Mouse (Mus musculus) left cerebral cortex, adult 2 months (tissue): ENCODE measurements around the gene Zfp691. TPM values are rescaled to one million over a fixed set of nuclear protein-coding genes. Genes with fewer than 3 reads are reported as not detected.

Experiments
- DNase-seq, 2 experiments: peaks; one replicate each; pipeline ENCODE4 v3.0.0; 2021 to 2022; ENCODE audit warnings: low spot score in 2 of 2, mixed read lengths in 1 of 2; ENCODE audit errors: extremely low spot score in 1 of 2
- H3K27ac ChIP-seq: fragments of 200-600 bp; 2 replicates; pipeline ENCODE4 v1.8.1; 2022
- H3K4me3 ChIP-seq: fragments of 200-600 bp; 2 replicates; pipeline ENCODE4 v1.8.1; 2022
- CTCF ChIP-seq: fragments of 200-600 bp; IDR thresholded peaks from 2 replicates; pipeline ENCODE4 v1.8.1; 2022; ENCODE audit warnings: antibody characterized with exemption, mild to moderate bottlenecking, moderate library complexity
- intact Hi-C: fragments of 180-260 bp; cut with DNase I; formaldehyde crosslinking; loops from one replicate; pipeline ENCODE4 v1.15.1; 2025
- long read RNA-seq, 2 experiments: library from polyadenylated mRNA; stranded (forward); transcript quantifications; one replicate each; pipeline ENCODE4 v2.0.0; 2021; ENCODE audit warnings: borderline mapping rate in 2 of 2
- total RNA-seq, 2 experiments: library from RNA; stranded (reverse); gene quantifications; 2 replicates each; pipeline ENCODE4 v1.2.3; 2021

The Zfp691 gene
- total RNA-seq: 1 to 10 TPM; 7.5 to 7.8 TPM
- long read RNA-seq, experiment 1, partial matches to known transcripts: 0 of 3 reads
- long read RNA-seq, experiment 1, other reads (novel, unspliced or antisense): 1 of 3 reads
- long read RNA-seq, experiment 2, partial matches to known transcripts: 0 of 3 reads
- long read RNA-seq, experiment 2, other reads (novel, unspliced or antisense): 1 of 3 reads

DNA sequence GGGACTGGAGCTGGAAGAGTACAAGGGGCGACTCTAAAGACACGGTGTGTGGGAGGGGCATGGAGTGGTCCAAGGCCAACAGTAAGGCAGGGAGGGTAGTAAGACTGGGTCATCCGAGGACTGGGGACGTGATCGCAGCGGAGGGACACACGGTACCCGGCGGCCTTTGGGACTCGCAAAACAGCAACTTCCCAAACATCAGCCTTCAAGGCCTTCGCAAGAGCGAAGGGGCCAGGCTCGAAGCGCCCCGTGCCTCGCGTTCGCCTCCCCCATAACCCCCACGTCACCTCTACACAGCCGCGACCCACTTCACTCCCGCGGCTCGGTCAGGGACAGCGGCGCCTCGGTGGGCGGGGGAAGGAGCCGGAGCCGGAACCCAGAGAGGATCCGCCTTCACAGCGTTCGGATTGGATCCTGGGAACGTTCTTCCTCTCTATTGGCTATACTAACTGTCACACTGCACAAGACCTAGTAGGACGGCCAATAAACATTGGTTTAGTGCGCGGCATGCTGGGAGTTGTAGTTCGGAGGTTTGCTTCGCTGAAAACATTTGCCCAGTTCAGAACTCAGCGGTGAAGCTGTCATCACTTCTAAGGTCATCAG lies at the start of gene Zfp691:
Zfp691 (minus strand) TSS at position 345 of the 603 bp plus-strand sequence.
- peak; percentile 92 to 94 for DNase-seq
- TF ChIP-seq CTCF: no peak
- H3K4me3 ChIP-seq: peak within 1 kb of the TSS; percentile 86
- intact Hi-C loops: loop anchor here (1.0 to 10.0 kb wide), 2 partner anchors 30 to 549 kb away; partner anchors contain the start of genes Cfap57 and Ebna1bp2
- peak within 1 kb of the TSS; percentile 84 for H3K27ac ChIP-seq

DNA sequence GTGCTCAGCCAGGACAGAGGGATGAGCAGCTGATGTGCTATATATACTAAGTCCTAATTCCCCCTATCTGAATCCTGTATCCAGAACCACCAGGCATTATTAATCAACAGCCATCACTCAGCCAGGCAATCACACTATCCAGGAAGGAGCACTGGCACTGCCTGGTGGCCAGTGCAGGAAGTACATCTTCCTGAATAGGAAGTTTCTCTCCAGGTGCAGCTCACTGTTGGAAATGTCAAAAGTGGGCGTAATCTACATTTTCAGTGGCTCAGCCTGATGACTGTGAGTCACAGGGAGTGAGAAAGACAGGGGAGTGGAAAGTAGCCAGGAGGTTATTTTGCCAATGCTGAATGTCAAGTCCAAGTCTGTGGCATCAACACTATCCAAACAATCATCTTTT lies 49.7 kb upstream of the Zfp691 start:
- intact Hi-C loops: no loop called here
- no peak overlapping the region for H3K4me3 ChIP-seq
- H3K27ac ChIP-seq: no peak overlapping the region
- DNase-seq: peak in 1 of 2 experiments; percentile 40
- peak; percentile 67 for TF ChIP-seq CTCF

DNA sequence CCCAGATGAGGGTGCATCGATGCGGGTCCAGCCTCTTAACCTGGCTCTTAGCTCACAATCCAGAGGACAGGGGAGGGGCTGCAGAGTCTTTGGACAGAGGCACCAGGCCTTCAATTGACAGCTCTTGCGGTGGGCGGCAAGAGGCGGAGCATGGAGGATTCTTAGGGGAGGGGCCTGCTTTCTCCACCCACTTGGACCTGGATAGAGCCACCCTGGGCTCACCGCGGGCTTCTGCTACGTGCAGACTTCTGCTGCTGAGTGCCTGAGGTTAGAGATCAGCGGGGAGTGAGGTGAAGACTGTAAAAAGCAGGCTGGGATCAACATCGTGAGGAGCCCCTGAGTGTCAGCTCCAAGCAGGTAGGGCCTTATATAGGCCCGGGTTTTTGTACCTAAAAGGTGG lies 44.2 kb upstream of the Zfp691 start, which contains the start of gene Tmem269:
Tmem269 (minus strand) TSS at position 49 of the 400 bp plus-strand sequence.
- H3K4me3 ChIP-seq: no peak within 1 kb of the TSS
- no peak for DNase-seq
- intact Hi-C loops: no loop called here
- no peak for TF ChIP-seq CTCF
- no peak within 1 kb of the TSS for H3K27ac ChIP-seq

DNA sequence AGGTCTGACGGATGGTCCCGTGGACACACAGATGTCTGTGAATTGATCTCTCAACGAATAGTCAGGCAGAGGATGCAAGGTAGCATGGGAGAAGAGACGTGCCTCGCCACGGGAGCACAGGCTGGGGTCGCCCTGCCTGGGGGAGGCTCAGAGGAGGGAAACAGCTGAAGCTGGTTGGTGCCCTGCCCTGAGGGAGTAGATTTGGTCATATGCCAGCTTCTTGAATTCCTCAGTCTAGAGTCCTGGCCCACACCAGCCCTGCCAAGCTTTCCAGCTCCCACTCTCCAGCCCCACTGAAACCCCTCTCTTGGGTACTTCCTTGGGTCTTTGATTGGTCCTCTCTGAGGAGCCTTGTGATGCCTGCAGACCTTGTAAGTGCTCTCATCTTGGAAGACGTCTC lies 42.7 kb upstream of the Zfp691 start:
- no peak for DNase-seq
- no peak overlapping the region for H3K27ac ChIP-seq
- H3K4me3 ChIP-seq: no peak overlapping the region
- intact Hi-C loops: no loop called here
- no peak for TF ChIP-seq CTCF

DNA sequence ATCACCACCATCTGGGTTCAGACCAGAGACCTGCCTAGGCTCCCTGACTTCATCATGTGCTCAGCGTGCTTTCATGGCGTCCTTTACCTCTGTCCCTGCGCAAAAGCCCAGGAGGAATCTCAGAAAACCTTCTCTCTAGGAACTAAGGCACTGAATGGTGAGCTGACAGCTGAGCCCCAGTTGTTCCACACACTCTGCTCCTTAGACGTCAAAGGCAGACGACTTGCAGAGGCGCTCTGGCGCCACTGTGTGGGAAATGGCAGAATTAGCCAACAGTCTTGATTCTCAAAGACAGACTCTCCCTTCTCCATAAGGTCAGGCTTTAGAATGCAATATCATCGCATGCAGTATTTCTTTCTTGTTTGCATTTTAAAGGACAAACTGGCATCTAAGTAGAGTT lies 30.7 kb upstream of the Zfp691 start:
- no peak overlapping the region for H3K27ac ChIP-seq
- intact Hi-C loops: loop anchor here (1.0 kb wide), 2 partner anchors 30 to 199 kb away; partner anchors contain the start of gene Zfp691
- peak; percentile 45 to 64 for DNase-seq
- TF ChIP-seq CTCF: peak; percentile 88
- no peak overlapping the region for H3K4me3 ChIP-seq

DNA sequence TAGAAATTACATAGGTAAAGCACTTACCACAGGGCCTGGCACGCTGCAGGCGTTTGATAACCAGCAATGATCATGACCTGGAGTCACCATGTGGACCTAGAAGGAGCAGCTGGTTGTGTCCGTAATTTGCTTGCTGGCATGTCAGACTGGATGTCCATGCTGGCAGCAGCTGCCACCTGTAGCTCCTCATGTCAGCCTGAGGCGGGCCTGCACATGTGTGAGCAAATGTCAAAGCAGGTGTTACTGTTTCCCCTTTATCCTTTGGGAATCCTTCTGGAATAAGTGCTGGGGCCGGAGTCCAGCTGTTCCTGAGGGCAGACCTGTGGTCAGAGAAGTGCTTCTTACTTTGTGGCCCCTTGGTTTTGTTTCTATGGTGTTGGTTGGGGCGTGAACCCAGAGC lies 24.1 kb upstream of the Zfp691 start:
- no peak for TF ChIP-seq CTCF
- intact Hi-C loops: loop anchor here (10.0 kb wide), 1 partner anchor 553 kb away; no protein-coding TSS in a partner anchor
- no peak overlapping the region for H3K27ac ChIP-seq
- no peak for DNase-seq
- no peak overlapping the region for H3K4me3 ChIP-seq

DNA sequence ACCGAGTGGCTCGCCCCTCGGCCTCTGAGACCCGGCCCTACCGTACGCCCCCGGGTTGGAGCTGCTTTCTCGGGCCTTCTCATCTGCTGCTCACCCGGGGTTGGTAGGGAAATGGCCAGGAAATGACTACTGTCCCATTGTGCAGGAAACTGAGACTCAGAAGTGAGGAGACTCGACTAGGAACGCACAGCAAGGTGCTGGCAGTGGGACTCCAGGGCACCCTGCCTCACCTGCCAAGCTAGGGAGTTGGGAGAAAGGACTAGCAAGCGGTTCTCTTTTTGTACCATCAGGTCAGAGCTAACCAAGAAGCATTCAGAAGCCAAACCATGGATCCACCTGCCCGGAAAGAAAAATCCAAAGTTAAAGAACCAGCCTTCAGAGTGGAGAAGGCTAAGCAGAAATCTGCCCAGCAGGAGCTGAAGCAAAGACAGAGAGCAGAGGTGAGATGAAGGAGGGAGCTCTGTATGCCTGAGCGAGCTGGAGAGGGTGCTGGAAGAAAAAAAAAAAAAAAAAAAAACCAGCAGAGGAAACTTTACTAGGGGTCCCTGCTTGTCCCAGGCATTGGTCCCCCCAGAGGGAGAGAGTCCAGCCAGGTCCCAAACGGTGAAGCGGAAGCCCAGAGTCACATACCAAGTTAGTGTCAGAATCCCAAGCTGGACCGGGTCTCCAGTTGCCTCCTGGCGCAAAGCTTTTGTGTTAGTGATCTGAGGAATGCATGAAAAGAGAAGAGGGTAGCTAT lies 21.8 kb upstream of the Zfp691 start:
- TF ChIP-seq CTCF: no peak
- peak overlapping the region; percentile 85 for H3K4me3 ChIP-seq
- H3K27ac ChIP-seq: peak overlapping the region; percentile 70
- intact Hi-C loops: loop anchor here (10.0 kb wide), 1 partner anchor 551 kb away; no protein-coding TSS in a partner anchor
- DNase-seq: no peak

DNA sequence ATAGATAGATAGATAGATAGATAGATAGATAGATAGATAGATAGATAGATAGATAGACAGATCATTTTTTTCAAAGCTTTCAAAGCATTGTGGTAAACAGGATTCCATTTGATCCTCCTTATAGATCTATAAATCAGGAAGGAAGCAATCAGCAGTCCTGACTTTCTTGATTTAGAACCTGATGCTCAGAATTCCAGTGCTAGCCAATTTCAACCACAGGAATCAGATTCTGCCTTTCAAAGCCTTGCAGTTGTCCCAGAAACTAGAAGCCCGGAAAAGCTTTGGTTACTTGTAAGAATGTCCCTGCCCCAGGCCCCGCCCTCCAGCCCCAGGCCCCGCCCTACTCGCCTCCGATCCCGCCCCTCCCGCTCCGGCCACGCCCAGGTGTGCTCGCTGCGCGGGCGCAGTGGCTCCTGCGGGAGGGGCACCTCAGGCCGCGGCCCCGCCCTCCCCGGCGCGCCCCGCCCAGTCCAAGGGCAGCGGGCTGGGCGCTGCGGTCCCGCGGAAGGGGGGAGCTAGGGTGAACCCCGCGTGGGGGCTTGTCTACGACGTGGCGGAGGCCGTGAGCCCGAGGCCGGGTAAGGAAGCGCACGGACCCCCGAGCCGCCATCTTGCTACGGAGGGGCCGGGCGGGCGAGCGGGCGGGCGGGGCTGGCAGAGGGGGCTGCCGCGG lies 21.1 kb upstream of the Zfp691 start, which contains the start of gene Svbp:
Svbp (plus strand) TSS at position 398 of the 673 bp plus-strand sequence.
- TF ChIP-seq CTCF: no peak
- Histone ChIP-seq H3K27ac (peak within 1 kb of the TSS; percentile 70), H3K4me3 (peak within 1 kb of the TSS; percentile 85)
- peak; percentile 84 for DNase-seq
- intact Hi-C loops: loop anchor here (10.0 kb wide), 1 partner anchor 550 kb away; no protein-coding TSS in a partner anchor

DNA sequence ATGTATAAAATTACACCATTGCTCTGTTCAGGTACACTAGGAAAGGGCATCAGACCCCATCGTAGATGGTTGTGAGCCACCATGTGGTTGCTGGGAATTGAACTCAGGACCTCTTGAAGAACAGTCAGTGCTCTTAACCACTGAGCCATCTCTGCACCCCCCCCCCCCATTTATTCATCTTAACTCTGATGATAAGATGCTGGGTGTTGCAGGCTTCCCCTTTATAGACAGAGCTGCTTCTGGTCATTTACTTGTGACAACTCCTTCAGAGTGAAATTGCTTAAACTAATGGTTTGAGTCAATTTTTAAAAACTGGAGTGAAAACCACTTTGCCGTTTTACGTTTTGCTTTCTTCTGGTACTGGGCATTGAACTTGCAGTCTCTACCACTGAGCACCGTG lies 18.8 kb upstream of the Zfp691 start:
- no peak for DNase-seq
- intact Hi-C loops: loop anchor here (10.0 kb wide), 1 partner anchor 548 kb away; no protein-coding TSS in a partner anchor
- TF ChIP-seq CTCF: no peak
- Histone ChIP-seq H3K4me3 (no peak overlapping the region), H3K27ac (no peak overlapping the region)

DNA sequence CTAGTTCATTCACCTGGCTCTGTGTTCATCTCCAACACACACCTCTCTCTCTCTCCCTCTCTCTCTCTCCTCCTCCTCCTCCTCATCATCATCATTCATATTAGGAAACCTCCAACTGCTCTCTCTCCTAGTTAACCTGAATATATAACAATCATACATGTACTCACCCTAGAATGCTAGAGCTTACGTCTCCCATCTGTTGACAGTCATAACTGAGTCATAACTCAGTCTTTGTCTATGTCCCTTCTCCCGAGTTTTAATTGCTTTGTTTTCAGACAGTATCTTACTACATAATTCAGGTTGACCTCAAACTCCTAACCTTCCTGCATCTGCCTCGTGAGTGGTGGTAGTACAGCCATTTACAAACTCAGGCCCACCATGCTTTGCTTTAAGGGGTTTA lies 17.3 kb upstream of the Zfp691 start:
- intact Hi-C loops: loop anchor here (10.0 kb wide), 1 partner anchor 546 kb away; no protein-coding TSS in a partner anchor

DNA sequence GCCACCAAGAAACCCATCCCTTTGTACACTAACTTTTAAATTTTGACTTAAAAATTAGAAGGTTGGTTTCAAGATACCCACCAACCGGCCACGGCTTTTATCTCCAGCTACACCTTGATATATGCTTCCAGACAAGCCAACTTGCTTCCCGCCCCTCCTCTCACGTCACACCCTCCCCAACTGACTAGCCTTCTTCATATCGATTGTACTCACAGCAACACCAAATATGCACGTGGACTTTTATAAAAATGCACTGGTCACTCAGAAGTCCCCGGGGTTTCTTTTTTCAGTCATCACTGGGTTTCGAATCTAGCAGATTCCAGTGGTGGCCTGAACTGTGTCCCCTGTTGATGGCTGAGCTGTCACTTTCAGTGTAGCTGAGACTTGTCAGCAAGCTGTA lies 16.6 kb upstream of the Zfp691 start:
- no peak for TF ChIP-seq CTCF
- Histone ChIP-seq H3K27ac (no peak overlapping the region), H3K4me3 (no peak overlapping the region)
- intact Hi-C loops: loop anchor here (10.0 kb wide), 1 partner anchor 546 kb away; no protein-coding TSS in a partner anchor
- DNase-seq: no peak

More for the DNA sequence above, 17.3 kb upstream of the Zfp691 start:
- Histone ChIP-seq H3K27ac (no peak overlapping the region), H3K4me3 (no peak overlapping the region)
- no peak for TF ChIP-seq CTCF
- no peak for DNase-seq
